Mouse (Mus musculus) heart, postnatal 0 days (tissue): ENCODE results near the gene Nup107.
"Not testable (repeated sequence)": the region's sequence is repeated elsewhere in the genome, so short reads cannot be mapped to it uniquely, and the experiment has no call there.

Experiments
- CTCF ChIP-seq: IDR thresholded peaks from 2 replicates; pipeline ENCODE4 v1.5.1; 2016; ENCODE audit warnings: antibody characterized with exemption, control low read depth, low read depth
- EP300 ChIP-seq: IDR thresholded peaks from 2 replicates; pipeline ENCODE4 v1.6.1; 2016; ENCODE audit warnings: antibody characterized with exemption, low read depth

DNA sequence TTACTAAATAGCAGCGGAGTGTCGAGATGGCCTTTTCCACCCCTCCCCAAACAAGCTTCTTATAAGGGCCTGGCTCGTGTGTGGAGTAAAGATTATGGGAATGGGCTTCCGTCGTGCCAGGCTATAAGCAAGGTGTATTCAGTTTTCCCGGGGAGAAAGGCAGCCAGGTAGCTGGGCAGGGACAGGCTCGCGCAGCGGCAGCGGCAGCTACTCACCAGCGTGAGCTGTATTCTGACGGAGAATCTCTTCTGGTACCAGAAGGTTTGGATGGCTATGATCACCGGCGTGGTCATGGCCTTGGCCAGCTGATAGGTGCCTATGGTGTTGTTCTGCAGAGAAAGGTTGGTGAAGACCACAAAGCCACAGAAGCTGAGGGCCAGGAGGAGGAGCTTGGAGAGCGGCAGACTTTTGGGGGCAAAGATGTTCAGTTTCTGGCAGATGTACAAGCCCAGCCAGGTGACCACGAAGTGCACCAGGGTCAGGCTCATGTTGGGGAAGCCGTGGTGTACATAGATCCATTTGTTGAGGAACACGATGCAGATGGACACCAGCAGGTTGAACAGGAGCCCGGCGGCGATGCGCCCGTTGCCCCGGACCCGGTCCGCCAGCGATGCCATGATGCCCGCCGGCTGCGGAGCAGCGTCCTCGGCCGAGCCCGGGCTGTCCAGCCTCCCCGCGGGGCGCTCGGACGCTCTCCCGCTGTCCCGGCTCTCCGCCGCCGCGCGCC, 46.8 kb downstream of the Nup107 start:
- not testable (repeated sequence) for TF ChIP-seq CTCF, EP300
